Mouse (Mus musculus): ENCODE results near the gene Rcor1.

GRCm38 (mm10) chr12:111063361-111063760 is 24.2 kb downstream of the Rcor1 start:
- no peak for TF ChIP-seq CTCF (conservative IDR thresholded peaks at IDR 0.05; ENCODE audit: low read length)
- no peak for TF ChIP-seq NANOG (IDR thresholded peaks at IDR 0.05; ENCODE audit: borderline replicate concordance, low read length)
